Mouse (Mus musculus) G1E-ER4 (cell line): ENCODE results near the gene Rnf208. TPM values are rescaled to one million over a fixed set of nuclear protein-coding genes. Genes with fewer than 3 reads are reported as not detected.

Experiments
- GATA1 ChIP-seq: IDR thresholded peaks from one replicate; pipeline ENCODE4 v1.8.0; 2012; ENCODE audit warnings: low read length, inconsistent platforms
- polyA plus RNA-seq: library from polyadenylated mRNA; stranded (reverse); fragments of >175 nt; gene quantifications from 2 replicates; pipeline ENCODE4 v1.2.3, GENCODE M21; 2012

Gene Rnf208
- polyA plus RNA-seq, 1 experiment: 29.3 TPM

DNA sequence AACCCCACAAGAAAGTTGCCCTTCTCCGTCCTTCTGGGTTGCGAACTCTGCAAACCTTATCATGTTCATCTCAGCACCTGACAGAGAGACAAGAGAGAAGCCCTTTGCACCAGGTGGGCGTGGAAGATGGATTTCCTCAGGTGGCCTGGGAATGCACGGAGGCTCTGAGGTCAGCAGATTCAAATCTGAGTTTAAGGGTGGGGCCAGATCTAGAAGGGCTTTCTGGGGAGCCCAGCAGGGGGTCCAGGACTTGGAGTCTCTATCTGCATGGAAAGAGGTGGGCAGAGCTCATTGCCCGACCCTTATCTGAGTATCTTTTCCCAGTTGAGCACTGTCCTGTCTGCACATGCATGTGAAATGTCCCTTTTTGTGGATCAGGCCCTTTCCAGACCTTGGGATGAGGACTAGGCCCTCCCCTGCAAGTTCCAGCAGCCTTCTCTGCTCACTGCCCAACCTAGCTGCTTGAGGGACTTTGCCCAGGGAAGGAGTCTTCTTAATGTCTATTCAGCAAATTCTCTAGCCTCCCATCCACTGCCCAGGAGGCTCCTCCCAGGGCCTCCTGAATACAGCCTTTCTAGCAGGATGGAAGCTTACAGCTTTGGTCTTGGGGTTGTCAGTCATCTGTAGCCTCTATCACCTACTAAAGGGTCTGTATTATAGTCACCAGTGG lies 7.4 kb upstream of the Rnf208 start:
- TF ChIP-seq GATA1: no peak

DNA sequence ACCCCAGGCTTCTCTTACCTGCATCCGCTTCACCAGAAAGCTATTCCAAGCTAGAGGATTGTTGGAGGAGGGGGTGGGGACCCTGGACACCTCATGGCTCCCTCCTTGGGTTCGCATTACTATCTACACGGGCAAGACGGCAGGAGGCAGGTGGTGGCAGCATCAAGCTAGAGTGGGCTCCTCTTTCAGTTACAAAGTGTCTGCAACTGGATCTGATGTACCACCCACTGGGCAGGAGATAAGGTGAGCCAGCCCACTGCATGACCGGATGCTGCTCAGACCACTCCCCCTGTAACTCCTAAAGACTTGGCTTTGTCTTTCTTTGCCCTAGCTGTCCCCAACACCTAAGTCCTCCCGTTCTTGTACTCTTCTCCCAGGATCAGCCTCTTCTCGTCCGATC lies 5.4 kb upstream of the Rnf208 start, which contains the start of gene Rnf224:
Rnf224 (minus strand) TSS at position 174 of the 400 bp plus-strand sequence.
- TF ChIP-seq GATA1: no peak

GRCm38 (mm10) chr2:25237522-25237921 lies 4.5 kb upstream of the Rnf208 start:
- TF ChIP-seq GATA1: no peak

- TF ChIP-seq GATA1: no peak
These were observed 3.9 kb upstream of the Rnf208 start for GRCm38 (mm10) chr2:25238106-25238505.

GRCm38 (mm10) chr2:25239766-25240165 lies 2.3 kb upstream of the Rnf208 start:
- TF ChIP-seq GATA1: no peak

DNA sequence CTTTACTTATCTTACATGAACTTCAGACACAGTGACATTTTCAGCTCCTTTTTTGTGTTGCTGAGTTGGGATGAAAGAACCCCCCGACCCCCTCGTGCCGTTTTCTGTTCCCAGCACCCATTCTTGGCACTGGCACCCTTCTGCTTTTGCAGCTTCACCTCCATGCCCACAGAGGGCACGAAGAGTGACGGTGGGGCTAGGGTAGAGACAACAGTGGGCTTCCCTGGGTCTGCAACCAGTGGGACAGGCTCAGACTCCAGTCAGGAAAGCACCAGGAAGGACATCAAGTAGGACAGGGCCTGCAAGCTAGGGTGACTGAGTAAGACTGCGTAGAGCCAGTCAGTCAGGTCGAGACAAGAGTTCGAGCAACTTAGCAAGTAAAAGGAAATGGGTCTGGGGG lies 1.7 kb upstream of the Rnf208 start:
- TF ChIP-seq GATA1: no peak

- TF ChIP-seq GATA1: no peak
These were observed 1.2 kb upstream of the Rnf208 start for GRCm38 (mm10) chr2:25240723-25241437.

GRCm38 (mm10) chr2:25241438-25241775 lies 648 bp upstream of the Rnf208 start:
- TF ChIP-seq GATA1: no peak

- TF ChIP-seq GATA1: no peak
These were observed 1.3 kb downstream of the Rnf208 start for GRCm38 (mm10) chr2:25243342-25243741.

GRCm38 (mm10) chr2:25244144-25244543 lies 2.1 kb downstream of the Rnf208 start:
- no peak for TF ChIP-seq GATA1

DNA sequence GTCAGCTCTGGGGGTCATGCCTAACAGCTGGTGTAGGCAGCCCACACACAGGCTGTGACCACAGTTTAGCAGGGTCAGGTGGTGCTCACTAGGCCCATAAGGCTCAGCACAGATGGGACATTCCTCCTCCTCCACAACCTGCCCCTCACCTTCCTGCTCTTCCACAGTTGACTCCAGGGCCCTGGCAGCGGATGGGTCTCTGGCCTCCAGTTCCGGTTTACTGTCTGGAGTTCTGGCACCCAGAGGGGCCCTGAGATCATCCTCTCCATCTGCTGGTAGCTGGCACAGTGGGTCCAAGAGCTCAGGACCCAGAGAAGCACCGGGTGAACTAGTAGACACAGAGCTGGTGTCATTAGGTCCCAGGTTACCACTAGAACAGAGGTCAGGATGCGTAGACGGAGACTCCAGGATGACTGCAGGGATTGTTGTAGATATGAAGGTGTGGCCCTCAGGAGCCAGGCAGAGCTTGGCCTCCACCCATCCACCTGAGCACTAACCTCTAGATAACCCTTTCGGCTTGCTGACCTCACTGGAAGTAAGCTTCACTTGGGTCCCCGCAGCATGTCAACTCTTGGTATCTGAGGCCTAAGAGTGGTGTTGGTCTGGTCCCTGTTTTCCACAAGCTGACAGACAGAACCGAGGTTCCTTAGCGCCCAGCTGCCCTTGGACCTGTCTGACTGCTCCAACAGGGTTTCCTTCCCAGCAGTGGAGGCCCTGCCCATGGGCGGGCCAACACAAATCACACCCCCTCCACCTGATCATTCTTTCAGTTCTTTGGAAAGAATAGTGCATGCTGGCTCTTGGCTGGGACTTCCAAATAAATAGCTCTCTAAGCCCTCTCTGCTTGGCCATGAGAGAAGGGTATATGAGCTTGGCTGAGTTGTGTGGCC lies 4.4 kb downstream of the Rnf208 start, which contains the start of gene AL732309.1:
AL732309.1 (minus strand) TSS at position 681 of the 890 bp plus-strand sequence.
- no peak for TF ChIP-seq GATA1

DNA sequence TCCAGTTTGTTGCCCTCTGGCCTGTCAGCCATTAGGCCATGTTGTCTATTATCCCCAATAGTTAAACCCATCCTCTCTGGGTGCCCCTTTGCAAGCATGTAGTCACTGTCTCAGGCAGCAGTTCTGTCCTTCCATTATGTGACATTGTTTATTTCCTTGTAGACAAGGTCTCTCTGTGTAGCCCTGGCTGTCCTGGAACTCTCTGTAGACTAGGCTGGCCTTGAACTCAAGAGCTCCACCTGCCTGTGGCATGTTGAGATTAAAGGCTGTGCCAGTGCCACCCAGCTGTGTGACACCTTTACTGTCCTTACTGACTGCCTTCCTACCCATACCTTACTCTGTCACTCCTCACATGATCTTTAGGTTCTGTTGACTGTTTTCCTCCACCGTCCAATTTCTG lies 10.3 kb downstream of the Rnf208 start:
- no peak for TF ChIP-seq GATA1

GRCm38 (mm10) chr2:25255284-25255779 lies 13.3 kb downstream of the Rnf208 start, which contains the start of gene Tmem203:
Tmem203 (plus strand) TSS chr2:25255439.
- TF ChIP-seq GATA1: no peak

DNA sequence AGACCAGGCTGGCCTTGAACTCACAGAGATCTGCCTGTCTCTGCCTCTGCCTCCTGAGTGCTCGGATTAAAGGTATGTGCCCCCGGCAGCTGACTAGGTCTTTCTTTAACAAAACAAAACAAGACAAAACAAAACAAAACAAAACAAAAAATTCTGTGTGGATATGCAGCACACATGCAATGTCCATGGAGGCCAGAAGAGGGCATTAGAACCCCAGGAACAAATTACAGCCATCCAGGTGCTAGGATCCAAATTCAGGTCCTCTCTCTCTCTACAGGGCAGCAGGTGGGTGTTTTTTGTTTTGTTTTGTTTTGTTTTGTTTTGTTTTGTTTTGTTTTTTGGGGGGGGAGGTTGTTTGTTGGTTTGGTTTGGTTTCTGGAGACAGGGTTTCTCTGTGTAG lies 16.8 kb downstream of the Rnf208 start:
- no peak for TF ChIP-seq GATA1

DNA sequence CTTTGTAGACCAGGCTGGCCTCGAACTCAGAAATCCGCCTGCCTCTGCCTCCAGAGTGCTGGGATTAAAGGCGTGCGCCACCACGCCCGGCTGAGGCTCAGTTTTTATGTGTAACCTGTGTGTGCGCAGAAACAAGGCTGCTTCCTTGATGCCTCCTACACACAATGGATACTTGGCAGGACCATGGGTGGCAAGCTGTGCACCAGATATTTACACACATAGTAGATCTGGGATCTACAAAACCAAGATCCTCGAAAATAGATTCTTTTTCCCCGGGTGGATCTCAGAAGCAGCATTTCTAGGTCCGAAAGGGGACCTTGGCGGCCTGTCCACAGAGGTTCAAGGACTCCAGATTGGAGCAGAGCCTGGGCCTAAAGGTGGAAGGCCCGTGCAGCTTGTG lies 19.8 kb downstream of the Rnf208 start:
- no peak for TF ChIP-seq GATA1

DNA sequence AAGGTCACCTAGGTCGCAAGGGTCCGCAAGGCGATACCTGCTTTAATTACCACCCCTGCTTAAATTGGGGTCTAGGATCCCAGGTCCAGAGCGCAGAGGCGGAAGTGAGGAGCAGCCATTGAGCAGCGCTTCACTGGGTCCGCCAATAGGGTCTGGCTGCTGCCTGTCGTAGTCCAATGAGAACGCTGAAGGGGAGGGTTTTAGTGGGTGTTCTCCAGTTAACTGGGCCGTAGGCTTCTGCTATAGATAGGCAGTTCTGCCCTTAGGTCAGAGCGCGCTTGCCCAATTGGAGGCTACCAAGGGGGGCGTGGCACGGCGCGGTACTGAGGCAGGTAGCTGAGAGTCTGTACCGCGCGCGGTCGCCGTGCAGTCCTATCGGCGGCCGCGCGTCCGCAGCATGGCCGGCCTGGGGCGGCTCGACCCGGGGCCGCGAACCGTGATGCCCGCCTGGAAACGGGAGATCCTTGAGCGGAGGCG lies 20.3 kb downstream of the Rnf208 start, which contains the start of gene Tprn:
Tprn (plus strand) TSS at position 328 of the 477 bp plus-strand sequence.
- TF ChIP-seq GATA1: no peak
